Mouse (Mus musculus): ENCODE measurements around the gene Zfp780b. TPM values are rescaled to one million over a fixed set of nuclear protein-coding genes. Genes with fewer than 3 reads are reported as not detected.
"Not testable (repeated sequence)": the region's sequence is repeated elsewhere in the genome, so short reads cannot be mapped to it uniquely, and the experiment has no call there.

Gene Zfp780b
- polyA plus RNA-seq, 1 experiment, result not detected

DNA sequence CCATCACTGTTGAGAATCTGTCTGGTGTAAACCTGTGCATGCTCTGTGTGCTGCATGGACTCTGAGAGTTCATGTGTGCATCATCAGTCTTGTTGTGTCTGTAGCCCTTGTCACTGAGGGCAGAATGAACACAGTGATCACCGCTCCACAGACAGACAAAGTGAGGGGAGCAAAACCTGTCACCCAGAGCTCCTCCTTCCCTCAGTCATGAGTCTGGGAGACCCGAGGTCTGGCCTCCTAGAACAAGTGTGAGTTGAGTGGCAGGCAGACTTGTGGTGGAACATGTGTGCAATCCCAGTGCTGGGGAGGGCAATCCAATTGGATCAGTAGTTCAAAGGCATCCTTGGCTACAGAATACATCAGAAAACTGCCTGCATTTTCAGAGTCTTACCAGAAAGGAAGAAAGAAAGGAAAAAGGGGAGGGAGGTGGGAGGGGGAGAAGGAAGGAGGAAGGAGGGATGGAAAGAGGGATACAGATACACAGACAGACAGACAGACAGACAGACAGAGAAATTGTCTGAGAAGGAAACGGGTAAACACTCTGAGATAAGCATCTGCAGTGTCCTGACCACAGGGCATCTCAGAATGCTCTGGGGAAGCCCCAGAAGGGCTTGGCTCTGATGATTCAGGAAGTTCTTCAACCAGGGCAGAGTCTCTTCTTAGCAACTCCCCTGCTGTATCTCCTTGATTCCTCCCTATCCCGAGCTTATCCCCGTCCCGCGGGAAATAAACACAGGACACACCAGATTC, 45.7 kb downstream of the Zfp780b start:
- peaks cover 7% of the 10 kb centered on the region for H3K4me1 ChIP-seq (ENCODE audit: control insufficient read depth, insufficient read depth, low read length)
- no peak overlapping the region; the same call in 1 of the 2 replicates for H3K4me3 ChIP-seq (ENCODE audit: insufficient read depth, low read depth, low read length)
- WGBS, result 13% methylated on average over 7 of the region's 7 CpGs
- H3K27ac ChIP-seq (ENCODE audit: insufficient read depth, low read depth, low read length), result no peak overlapping the region
- TF ChIP-seq CTCF (IDR thresholded peaks at IDR 0.05; ENCODE audit: insufficient read depth, low read depth, low read length) (no peak), POLR2A (IDR thresholded peaks at IDR 0.05; ENCODE audit: insufficient read depth, low read depth, low read length) (no peak)

DNA sequence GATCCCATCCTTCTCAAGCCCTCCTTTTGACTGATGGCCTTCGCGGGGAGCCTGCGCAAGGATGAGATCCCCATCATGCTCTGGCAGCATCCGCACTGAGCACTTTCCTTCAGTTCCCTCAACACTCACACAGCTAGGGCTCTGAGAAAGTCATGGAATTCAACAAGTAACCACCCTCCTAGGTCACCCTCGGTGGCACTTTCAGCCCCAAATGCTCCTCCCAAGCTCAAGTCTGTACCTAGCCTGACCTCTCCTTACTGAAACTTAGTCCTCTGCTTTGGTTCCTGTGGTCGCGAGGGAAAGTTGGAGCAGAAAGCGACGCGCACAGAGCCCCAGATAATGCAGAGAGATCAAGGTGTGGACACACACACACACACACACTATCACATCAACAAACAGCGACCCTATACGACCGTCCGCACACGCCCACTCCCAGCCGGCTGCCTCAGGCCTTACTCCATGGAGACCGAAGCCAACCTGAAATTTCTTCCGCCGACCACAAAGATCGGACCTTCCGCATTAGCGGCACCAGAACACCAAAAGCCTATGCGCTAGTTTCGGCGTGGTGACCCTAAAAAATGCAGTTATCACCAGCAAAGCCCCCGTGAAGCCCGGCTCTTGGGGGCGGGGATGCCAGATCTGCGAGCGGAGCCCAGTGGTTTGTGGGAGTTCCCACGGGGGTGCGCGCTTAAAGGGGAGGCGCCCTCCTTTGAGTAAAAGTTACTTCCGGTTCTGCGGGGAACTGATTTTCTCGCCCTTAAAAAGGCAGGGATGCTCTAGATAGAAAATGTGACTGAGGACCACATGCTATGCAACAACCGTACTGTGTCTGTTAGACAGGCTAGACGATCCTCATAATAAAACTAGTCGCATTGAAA, 49.9 kb downstream of the Zfp780b start, which contains the start of gene Zfp974:
Gene Zfp974, minus strand, starts transcription at position 643 of the 878 bp plus-strand sequence.
- 2% methylated on average over 40 of the region's 40 CpGs for WGBS
- no peak within 1 kb of the TSS for H3K27ac ChIP-seq (ENCODE audit: insufficient read depth, low read depth, low read length)
- H3K4me1 ChIP-seq (ENCODE audit: control insufficient read depth, insufficient read depth, low read length), result peaks cover 7% of the 10 kb centered on the region
- no peak for TF ChIP-seq CTCF (IDR thresholded peaks at IDR 0.05; ENCODE audit: insufficient read depth, low read depth, low read length)
- TF ChIP-seq POLR2A (IDR thresholded peaks at IDR 0.05; ENCODE audit: insufficient read depth, low read depth, low read length), result peak; percentile 31; the same call in 1 of the 2 replicates
- peak within 1 kb of the TSS; percentile 93 for H3K4me3 ChIP-seq (ENCODE audit: insufficient read depth, low read depth, low read length)

DNA sequence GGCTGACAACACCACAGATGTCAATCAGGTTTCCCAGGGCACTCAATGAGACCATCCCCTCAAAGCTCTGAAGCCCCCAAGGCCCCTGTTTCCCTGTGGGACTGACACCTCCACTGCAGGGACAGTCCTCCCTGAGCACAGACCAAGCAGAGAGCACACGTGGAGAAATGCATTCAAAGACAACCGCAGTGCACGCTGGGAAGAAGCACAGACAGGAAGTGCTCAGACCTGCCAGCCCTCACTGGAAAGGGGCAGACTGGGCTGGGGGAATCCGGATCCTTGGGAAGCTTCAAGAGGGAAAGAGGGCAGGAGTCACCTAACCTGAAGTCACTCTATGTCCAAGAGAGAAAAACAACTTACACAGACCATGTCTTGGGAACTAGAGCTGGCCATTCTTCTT, 51.9 kb downstream of the Zfp780b start:
- H3K27ac ChIP-seq (ENCODE audit: insufficient read depth, low read depth, low read length); H3K4me1 ChIP-seq (ENCODE audit: control insufficient read depth, insufficient read depth, low read length); H3K4me3 ChIP-seq (ENCODE audit: insufficient read depth, low read depth, low read length): not testable (repeated sequence)
- WGBS, result 48% methylated on average over 4 of the region's 4 CpGs

DNA sequence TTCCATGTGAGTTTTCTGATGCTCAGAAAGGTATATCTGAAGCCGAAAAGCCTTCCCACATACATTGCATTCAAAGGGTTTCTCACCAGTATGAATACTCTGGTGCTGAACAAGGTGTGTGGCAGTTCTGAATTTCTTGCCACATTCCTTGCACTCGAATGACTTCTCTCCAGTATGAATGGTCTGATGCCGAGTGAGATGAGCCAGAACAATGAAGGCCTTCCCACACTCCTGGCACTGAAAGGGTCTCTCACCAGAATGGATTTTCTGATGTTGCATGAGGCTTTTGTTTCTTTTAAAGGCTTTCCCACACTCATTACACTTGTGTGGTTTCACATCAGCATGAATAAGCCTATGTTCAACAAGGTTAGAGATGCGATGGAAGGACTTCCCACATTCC, 68.0 kb downstream of the Zfp780b start:
- H3K4me3 ChIP-seq (ENCODE audit: insufficient read depth, low read depth, low read length); H3K27ac ChIP-seq (ENCODE audit: insufficient read depth, low read depth, low read length); H3K4me1 ChIP-seq (ENCODE audit: control insufficient read depth, insufficient read depth, low read length): not testable (repeated sequence)
- 43% methylated on average over 4 of the region's 4 CpGs for WGBS

Other genes with a start within 250 kb of the Zfp780b start
- gene Zfp60, start 247.8 kb downstream of the Zfp780b start, polyA plus RNA-seq (2012; ENCODE audit: insufficient read depth, insufficient read length, low replicate concordance, missing spikeins), result not detected in 2 replicates
- gene Zfp626, start 172.0 kb downstream of the Zfp780b start, polyA plus RNA-seq (2012; ENCODE audit: insufficient read depth, insufficient read length, low replicate concordance, missing spikeins), result not detected in 2 replicates
- not detected in 2 replicates for gene Zfp59, start 140.6 kb downstream of the Zfp780b start, polyA plus RNA-seq (2012; ENCODE audit: insufficient read depth, insufficient read length, low replicate concordance, missing spikeins)
- gene Zfp607a, start 121.6 kb downstream of the Zfp780b start, polyA plus RNA-seq (2012; ENCODE audit: insufficient read depth, insufficient read length, low replicate concordance, missing spikeins), result not detected in 2 replicates
- not detected in 2 replicates for gene Zfp974, start 49.7 kb downstream of the Zfp780b start, polyA plus RNA-seq (2012; ENCODE audit: insufficient read depth, insufficient read length, low replicate concordance, missing spikeins)
- not detected in 2 replicates for gene Zfp850, start 34.9 kb upstream of the Zfp780b start, polyA plus RNA-seq (2012; ENCODE audit: insufficient read depth, insufficient read length, low replicate concordance, missing spikeins)
- gene Psmc4, start 70.9 kb upstream of the Zfp780b start, polyA plus RNA-seq (2012; ENCODE audit: insufficient read depth, insufficient read length, low replicate concordance, missing spikeins), result 468 TPM in 1 of 2 replicates, not detected in the other
- gene Fcgbp, start 92.1 kb upstream of the Zfp780b start, polyA plus RNA-seq (2012; ENCODE audit: insufficient read depth, insufficient read length, low replicate concordance, missing spikeins), result not detected in 2 replicates
- not detected in 2 replicates for gene 9530053A07Rik, start 150.3 kb upstream of the Zfp780b start, polyA plus RNA-seq (2012; ENCODE audit: insufficient read depth, insufficient read length, low replicate concordance, missing spikeins)
- gene Fbl, start 190.5 kb upstream of the Zfp780b start, polyA plus RNA-seq (2012; ENCODE audit: insufficient read depth, insufficient read length, low replicate concordance, missing spikeins), result not detected in 2 replicates
- gene Dyrk1b, start 200.3 kb upstream of the Zfp780b start, polyA plus RNA-seq (2012; ENCODE audit: insufficient read depth, insufficient read length, low replicate concordance, missing spikeins), result not detected in 2 replicates